In the genomic region with DNA sequence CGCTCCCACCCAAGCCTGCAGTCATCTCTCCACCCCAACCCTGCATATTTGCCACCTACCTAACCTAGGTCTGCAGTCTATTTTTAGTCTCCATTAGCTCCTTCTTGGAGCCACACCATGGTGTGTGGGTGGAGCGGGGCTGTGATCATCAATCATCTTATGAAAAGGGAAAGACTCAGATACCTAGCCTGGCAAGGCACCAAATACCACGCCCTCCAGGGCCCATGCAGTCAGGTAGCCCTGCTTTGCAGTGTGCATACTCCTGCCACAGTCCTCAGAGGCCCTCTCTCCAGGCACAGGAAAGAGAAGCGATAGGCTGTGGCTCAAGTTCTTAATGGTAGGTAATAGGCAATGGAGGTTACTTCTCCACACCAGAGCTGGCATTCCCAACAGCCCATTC, we compare ENCODE assay signal across 9 mouse cellular contexts.
DNase-seq lines count a peak whose midpoint lies in the region; ATAC-seq and TF ChIP-seq lines count a peak whose summit lies in the region.
"Had no signal": no experiment of that assay in that cellular context is flagged by ENCODE, and none has a peak within 500 bp of the region (broad histone marks: within the 10 kb centered on the region; RNA-seq: fewer than 3 reads in every experiment).

No protein-coding gene starts in this region.

- TF ChIP-seq CTCF in lung, postnatal 0 days (IDR thresholded peaks at IDR 0.05), result no peak

- no peak for TF ChIP-seq EP300 in lung, postnatal 0 days (IDR thresholded peaks at IDR 0.05)

- ATAC-seq in lung, postnatal 0 days, result no peak
- no peak for ATAC-seq in forebrain, embryonic 13.5 days
- ATAC-seq in neural tube, embryonic 15.5 days (ENCODE audit: low FRiP score), result no peak

- no peaks in the 10 kb centered on the region for H3K9me3 ChIP-seq in lung, postnatal 0 days (ENCODE audit: low read length)
- no peaks in the 10 kb centered on the region for H3K9me3 ChIP-seq in forebrain, embryonic 13.5 days (replicated peaks)
- H3K9me3 ChIP-seq in neural tube, embryonic 15.5 days (replicated peaks), result no peaks in the 10 kb centered on the region

- peak overlapping the region; percentile 72 for H3K4me3 ChIP-seq in lung, postnatal 0 days (ENCODE audit: low read depth, low read length)
- H3K4me3 ChIP-seq in forebrain, embryonic 13.5 days, result peak overlapping the region; percentile 54
- H3K4me3 ChIP-seq in neural tube, embryonic 15.5 days (replicated peaks), result peak overlapping the region; percentile 57

- no peaks in the 10 kb centered on the region for H3K36me3 ChIP-seq in lung, postnatal 0 days (ENCODE audit: insufficient read depth, low read length)
- no peaks in the 10 kb centered on the region for H3K36me3 ChIP-seq in forebrain, embryonic 13.5 days (ENCODE audit: poor library complexity, severe bottlenecking)
- no peaks in the 10 kb centered on the region for H3K36me3 ChIP-seq in neural tube, embryonic 15.5 days

- 47% methylated on average over 4 of the region's 4 CpGs for whole genome bisulfite sequencing in lung, postnatal 0 days
- WGBS in forebrain, embryonic 13.5 days, result 86% methylated on average over 4 of the region's 4 CpGs
- WGBS in large intestine, adult 2 months, result 30% methylated on average over 4 of the region's 4 CpGs
- WGBS in neural tube, embryonic 15.5 days, result 53% methylated on average over 4 of the region's 4 CpGs

- H3K9ac ChIP-seq in lung, postnatal 0 days (replicated peaks; ENCODE audit: low read depth), result 0 out of 2 replicates have a peak overlapping the region, but pooled peaks have one; percentile 81
- peak overlapping the region; percentile 22; the same call in 1 of the 2 replicates for H3K9ac ChIP-seq in forebrain, embryonic 13.5 days
- H3K9ac ChIP-seq in neural tube, embryonic 15.5 days (replicated peaks), result peak overlapping the region; percentile 76

- no peaks in the 10 kb centered on the region for H3K27me3 ChIP-seq in lung, postnatal 0 days (replicated peaks; ENCODE audit: insufficient read depth, low read length)
- H3K27me3 ChIP-seq in forebrain, embryonic 13.5 days, result no peaks in the 10 kb centered on the region
- no peaks in the 10 kb centered on the region for H3K27me3 ChIP-seq in neural tube, embryonic 15.5 days (replicated peaks)

- H3K4me2 ChIP-seq in lung, postnatal 0 days (replicated peaks; ENCODE audit: low read depth, low read length), result peak overlapping the region; percentile 91
- peak overlapping the region; percentile 78 for H3K4me2 ChIP-seq in forebrain, embryonic 13.5 days
- peak overlapping the region; percentile 76 for H3K4me2 ChIP-seq in neural tube, embryonic 15.5 days

- H3K27ac ChIP-seq in lung, postnatal 0 days (ENCODE audit: low read length), result no peak overlapping the region
- 0 out of 2 replicates have a peak overlapping the region, but pooled peaks have one; percentile 90 for H3K27ac ChIP-seq in forebrain, embryonic 13.5 days
- H3K27ac ChIP-seq in neural tube, embryonic 15.5 days (replicated peaks), result peak overlapping the region; percentile 89

- no peak for DNase-seq in lung, postnatal 0 days (ENCODE audit: low spot score)
- no peak for DNase-seq in lung, postnatal 36 days
- DNase-seq in large intestine, adult 2 months (ENCODE audit: low read depth, low spot score), result peak; percentile 78
- no peak for DNase-seq in thymus, postnatal 14 days
- DNase-seq in right cerebral cortex, postnatal 4 days, result no peak
- DNase-seq in adipocyte (ENCODE audit: low spot score), result no peak
- DNase-seq: right cerebral cortex, postnatal 25 days had no signal

- H3K4me1 ChIP-seq in lung, postnatal 0 days (ENCODE audit: insufficient read depth, low read depth, low read length), result peaks cover 22% of the 10 kb centered on the region
- H3K4me1 ChIP-seq in forebrain, embryonic 13.5 days, result peaks cover 44% of the 10 kb centered on the region
- peaks cover 69% of the 10 kb centered on the region for H3K4me1 ChIP-seq in neural tube, embryonic 15.5 days

Comparison
In these comparisons a context has a peak if more than half of its experiments do, and no peak if none do; other contexts are left out.
1. H3K9ac ChIP-seq: peak in every context shown above with its lines; median percentile 81 in lung, postnatal 0 days; 76 in neural tube, embryonic 15.5 days; 22 in forebrain, embryonic 13.5 days.